Mouse (Mus musculus): ENCODE results near the gene Snrnp25. TPM values are rescaled to one million over a fixed set of nuclear protein-coding genes. Genes with fewer than 3 reads are reported as not detected.
A peak's percentile ranks its signal among the peaks of the same experiment; 100 is the strongest.

Snrnp25 gene
- total and polyA plus RNA-seq, 3 experiments: 130 to 158 TPM; not detected in 1

DNA sequence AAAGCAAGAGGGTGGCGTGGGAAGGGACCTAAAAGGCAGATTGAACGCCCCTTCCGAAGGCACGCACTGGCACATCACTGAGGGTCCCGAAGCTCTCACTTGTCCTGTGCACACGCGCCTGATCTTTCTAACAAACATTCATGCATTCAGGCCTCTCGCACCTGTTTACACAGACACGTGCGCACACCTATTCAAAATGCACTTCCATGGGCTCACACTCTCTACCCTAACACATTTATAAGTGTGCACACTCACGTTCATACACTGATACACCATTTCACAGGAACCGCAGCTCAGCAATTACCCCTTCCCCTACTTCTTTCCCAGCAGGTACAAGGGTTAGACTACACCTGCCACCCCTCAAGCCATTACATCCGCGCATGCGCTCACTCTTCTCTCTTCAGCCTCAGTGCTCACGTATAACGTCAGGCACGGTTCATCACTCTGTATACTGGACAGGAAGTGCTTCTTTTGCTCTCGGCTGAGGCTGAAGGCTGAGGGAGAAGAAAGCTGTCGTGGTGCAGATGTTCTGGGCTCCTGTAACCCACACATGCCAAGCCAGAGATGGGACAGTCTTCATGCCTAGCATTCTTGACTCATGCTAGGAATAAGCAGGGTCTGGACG is 17.5 kb downstream of the Snrnp25 start:
- Histone ChIP-seq H3K27me3 (ENCODE audit: control insufficient read depth in 1 of 2, insufficient read depth in 2 of 2, low read length in 2 of 2) (peaks cover 10 to 14% of the 10 kb centered on the region in 2 experiments), H3K27ac (ENCODE audit: control insufficient read depth, low read depth, low read length) (no peak overlapping the region), H3K4me1 (ENCODE audit: control insufficient read depth in 1 of 2, insufficient read depth in 2 of 2, low read length in 2 of 2) (peaks cover 9 to 29% of the 10 kb centered on the region in 2 experiments), H3K36me3 (ENCODE audit: control insufficient read depth in 1 of 2, insufficient read depth in 2 of 2, low read length in 2 of 2) (peaks cover 0 to 13% of the 10 kb centered on the region in 2 experiments; a peak in 2 of 4 replicates), H3K4me3 (ENCODE audit: control insufficient read depth in 1 of 2, insufficient read depth in 1 of 2, low read depth in 2 of 2, low read length in 2 of 2) (peak overlapping the region; percentile 51 to 60; a peak in 3 of 4 replicates), H3K9me3 (replicated peaks; ENCODE audit: insufficient read depth, low read length) (no peaks in the 10 kb centered on the region), H3K79me2 (ENCODE audit: control insufficient read depth, insufficient read depth, low read length, poor library complexity) (peaks cover 11% of the 10 kb centered on the region), H3K9ac (ENCODE audit: control insufficient read depth, low read depth, low read length, poor library complexity, severe bottlenecking) (peak overlapping the region; percentile 79)
- DNase-seq (ENCODE audit: low read depth, low spot score): no peak
- no peak for TF ChIP-seq HCFC1 (IDR thresholded peaks at IDR 0.05; ENCODE audit: low read depth, low read length)

DNA sequence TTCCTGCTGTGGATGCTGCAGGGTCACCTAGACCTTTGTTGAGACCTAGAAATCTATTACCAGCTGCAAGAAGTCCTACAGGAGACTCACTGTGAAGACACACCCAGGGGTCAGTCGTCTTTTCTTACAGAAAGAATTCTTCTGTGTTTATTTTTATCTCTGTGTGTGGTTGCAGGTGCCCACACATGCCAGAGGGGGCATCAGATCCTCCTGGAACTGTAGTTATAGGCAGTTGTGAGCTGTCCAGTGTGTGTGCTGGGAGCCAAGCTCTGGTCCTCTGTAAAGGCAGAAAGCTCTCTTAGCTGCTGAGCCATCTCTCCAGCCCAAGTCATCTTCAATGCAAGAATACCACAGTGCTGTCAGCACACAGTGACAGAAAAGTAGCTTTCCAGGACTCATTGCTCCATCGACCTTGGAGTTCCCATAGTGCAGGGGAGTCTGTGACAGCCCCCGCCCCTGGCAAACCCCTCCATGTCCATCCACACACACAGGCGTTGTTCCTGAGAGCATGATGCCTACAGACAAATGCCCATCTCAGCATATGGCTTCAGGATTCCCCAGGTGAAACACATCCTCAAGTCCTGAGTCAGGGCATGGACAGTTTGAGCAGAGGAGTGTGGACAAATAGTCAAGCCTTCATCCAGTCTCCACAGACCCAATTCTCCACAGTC is 18.2 kb downstream of the Snrnp25 start:
- Histone ChIP-seq H3K79me2 (ENCODE audit: control insufficient read depth, insufficient read depth, low read length, poor library complexity) (peaks cover 11% of the 10 kb centered on the region), H3K9me3 (replicated peaks; ENCODE audit: insufficient read depth, low read length) (no peaks in the 10 kb centered on the region), H3K4me3 (ENCODE audit: control insufficient read depth in 1 of 2, insufficient read depth in 1 of 2, low read depth in 2 of 2, low read length in 2 of 2) (no peak overlapping the region), H3K9ac (ENCODE audit: control insufficient read depth, low read depth, low read length, poor library complexity, severe bottlenecking) (no peak overlapping the region), H3K36me3 (ENCODE audit: control insufficient read depth in 1 of 2, insufficient read depth in 2 of 2, low read length in 2 of 2) (peaks cover 0 to 13% of the 10 kb centered on the region in 2 experiments; a peak in 2 of 4 replicates), H3K27ac (ENCODE audit: control insufficient read depth, low read depth, low read length) (no peak overlapping the region), H3K27me3 (ENCODE audit: control insufficient read depth in 1 of 2, insufficient read depth in 2 of 2, low read length in 2 of 2) (peaks cover 10 to 14% of the 10 kb centered on the region in 2 experiments), H3K4me1 (ENCODE audit: control insufficient read depth in 1 of 2, insufficient read depth in 2 of 2, low read length in 2 of 2) (peaks cover 9 to 29% of the 10 kb centered on the region in 2 experiments)
- TF ChIP-seq CTCF (IDR thresholded peaks at IDR 0.05 in 2 of 3, conservative IDR thresholded peaks at IDR 0.05 in 1 of 3; ENCODE audit: control insufficient read depth in 1 of 3, insufficient read depth in 1 of 3, low read depth in 2 of 3, low read length in 3 of 3, poor library complexity in 1 of 3, severe bottlenecking in 1 of 3): peak; percentile 26 to 50 (median 38); a peak in 5 of 6 replicates
- no peak for TF ChIP-seq USF2 (IDR thresholded peaks at IDR 0.05; ENCODE audit: borderline replicate concordance in 1 of 2, insufficient read depth in 1 of 2, low read depth in 1 of 2, low read length in 2 of 2)
- DNase-seq (ENCODE audit: low read depth, low spot score): peak; percentile 50

DNA sequence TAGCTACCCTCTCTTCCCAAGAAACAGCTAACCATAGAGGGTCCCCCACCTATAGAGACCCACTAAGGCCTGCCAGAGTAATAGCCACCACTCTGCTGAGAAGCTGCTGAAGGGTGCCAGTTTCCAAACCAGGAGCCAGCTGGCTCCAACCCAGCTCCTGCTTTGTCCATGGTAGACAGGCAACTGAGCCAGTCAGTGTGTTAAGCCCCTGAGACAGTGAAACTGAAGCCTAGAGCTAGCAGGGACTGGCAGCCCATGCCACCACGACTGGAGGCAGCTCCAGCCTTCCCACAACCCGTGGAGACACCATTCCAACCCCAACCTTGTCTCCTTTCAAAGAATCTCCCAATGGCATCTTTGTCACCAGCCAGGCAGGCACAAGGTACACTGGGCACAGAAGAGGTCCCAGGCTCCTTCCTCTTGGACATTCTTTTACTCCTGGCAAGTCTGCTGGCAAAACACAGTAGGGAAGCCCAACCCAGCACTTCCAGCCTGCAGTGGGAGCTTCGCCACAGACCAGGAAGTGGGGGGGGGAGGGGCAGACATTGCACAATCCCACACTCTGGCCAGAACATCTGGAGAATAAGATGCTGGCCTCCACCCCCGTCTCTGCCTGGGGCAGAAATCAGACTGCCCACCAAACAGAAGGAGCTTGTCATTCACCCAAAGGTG is 19.4 kb downstream of the Snrnp25 start:
- peak overlapping the region; percentile 55 for H3K9ac ChIP-seq (ENCODE audit: control insufficient read depth, low read depth, low read length, poor library complexity, severe bottlenecking)
- H3K4me1 ChIP-seq (ENCODE audit: control insufficient read depth in 1 of 2, insufficient read depth in 2 of 2, low read length in 2 of 2): peaks cover 9 to 29% of the 10 kb centered on the region in 2 experiments
- no peak overlapping the region for H3K27ac ChIP-seq (ENCODE audit: control insufficient read depth, low read depth, low read length)
- peaks cover 11% of the 10 kb centered on the region for H3K79me2 ChIP-seq (ENCODE audit: control insufficient read depth, insufficient read depth, low read length, poor library complexity)
- peaks cover 10 to 14% of the 10 kb centered on the region in 2 experiments for H3K27me3 ChIP-seq (ENCODE audit: control insufficient read depth in 1 of 2, insufficient read depth in 2 of 2, low read length in 2 of 2)
- no peak overlapping the region for H3K4me3 ChIP-seq (ENCODE audit: control insufficient read depth in 1 of 2, insufficient read depth in 1 of 2, low read depth in 2 of 2, low read length in 2 of 2)
- peaks cover 0 to 13% of the 10 kb centered on the region in 2 experiments; a peak in 2 of 4 replicates for H3K36me3 ChIP-seq (ENCODE audit: control insufficient read depth in 1 of 2, insufficient read depth in 2 of 2, low read length in 2 of 2)
- H3K9me3 ChIP-seq (replicated peaks; ENCODE audit: insufficient read depth, low read length): no peaks in the 10 kb centered on the region
- TF ChIP-seq ELF1 (IDR thresholded peaks at IDR 0.05; ENCODE audit: low read depth, low read length) (peak; percentile 60; the same call in 1 of the 2 replicates), USF1 (IDR thresholded peaks at IDR 0.05; ENCODE audit: low read depth, low read length) (no peak)
- DNase-seq (ENCODE audit: low read depth, low spot score): no peak
